Mouse (Mus musculus) kidney, adult 2 months (tissue): ENCODE data around the gene Nol10.

ENCODE experiments used
- CTCF ChIP-seq: fragments of 200-500 bp; conservative IDR thresholded peaks from 2 replicates; pipeline ENCODE4 v1.5.1; 2011; ENCODE audit warnings: low read depth, mild to moderate bottlenecking, control low read depth, low read length, moderate library complexity, mixed read lengths; ENCODE audit not compliant: insufficient read depth, insufficient read length
- POLR2A ChIP-seq: fragments of 200-500 bp; IDR thresholded peaks from one replicate; pipeline ENCODE4 v1.6.1; 2011; ENCODE audit warnings: low read depth, low read length, control low read depth

DNA sequence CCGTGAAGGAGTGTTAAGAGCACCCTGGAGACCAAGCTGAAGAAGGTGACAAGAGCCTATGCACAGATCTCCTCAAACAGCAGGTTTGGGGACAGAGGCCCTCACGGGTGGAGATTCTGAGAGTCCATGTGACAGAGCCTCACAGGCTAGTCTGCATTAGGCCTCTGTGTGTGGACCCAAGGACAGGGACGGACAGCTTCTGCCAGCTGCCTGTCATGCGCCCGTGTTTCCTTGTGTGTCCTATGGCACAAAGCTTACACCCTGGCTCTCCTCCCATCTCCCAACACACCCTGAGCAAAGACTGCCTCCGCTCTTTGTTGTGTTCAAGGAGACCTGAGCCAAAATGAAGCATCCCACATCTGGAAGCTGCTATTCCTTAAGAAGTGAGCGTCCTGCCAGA lies 97.0 kb downstream of the Nol10 start:
- TF ChIP-seq CTCF (no peak), POLR2A (no peak)
